Mouse (Mus musculus) layer of hippocampus, adult 6 months (tissue): ENCODE data around the gene 2610042L04Rik. TPM values are rescaled to one million over a fixed set of nuclear protein-coding genes. Genes with fewer than 3 reads are reported as not detected.

ENCODE experiments used
- long read RNA-seq, 2 experiments: library from polyadenylated mRNA; unstranded; transcript quantifications; one replicate each; pipeline ENCODE4 v2.0.0; 2019 to 2020
- polyA plus RNA-seq: library from polyadenylated mRNA; unstranded; fragments of <200 nt; fragmentation: Nextera tagmentation; gene quantifications from 2 replicates; pipeline ENCODE4 v1.2.3, GENCODE M21; 2021

2610042L04Rik gene
- 0.44 and 0.53 TPM in 2 replicates for polyA plus RNA-seq
- long read RNA-seq, experiment 1, partial matches to known transcripts, result 0 of 2 reads
- long read RNA-seq, experiment 1, other reads (novel, unspliced or antisense), result 0 of 2 reads
- long read RNA-seq, experiment 2, partial matches to known transcripts, result 0 of 2 reads
- long read RNA-seq, experiment 2, other reads (novel, unspliced or antisense), result 0 of 2 reads

DNA sequence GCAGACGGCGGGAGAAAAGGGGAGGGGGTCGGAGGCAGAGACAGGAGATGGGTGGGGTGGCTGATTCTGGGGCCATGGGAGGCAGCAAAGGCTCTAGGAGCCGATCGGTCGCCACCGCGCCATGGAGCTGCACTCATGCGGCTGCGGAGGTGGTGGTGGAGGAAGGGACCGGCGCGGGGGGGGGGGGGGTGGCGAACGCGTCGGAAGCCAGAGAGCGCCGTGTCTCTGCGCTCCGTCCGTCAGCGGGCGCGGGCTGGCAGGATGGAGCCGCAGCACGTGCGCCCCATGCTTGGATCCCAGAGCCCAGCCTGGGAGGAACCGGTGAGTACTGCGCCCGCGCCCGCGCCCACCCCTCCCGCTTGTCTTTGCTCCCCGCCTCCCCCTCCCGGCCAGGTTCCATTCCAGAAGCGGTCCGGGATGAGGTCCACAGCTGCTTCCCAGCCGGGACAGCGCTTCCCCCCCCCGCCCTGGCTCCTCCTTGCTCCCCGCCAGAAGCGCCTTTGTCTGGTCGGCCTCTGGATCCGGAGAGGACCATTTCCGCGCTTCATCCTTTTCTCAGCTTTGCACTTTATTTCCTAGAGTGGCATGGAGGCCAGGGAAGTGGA lies at the start of gene 2610042L04Rik:
2610042L04Rik (plus strand) TSS at position 288 of the 605 bp plus-strand sequence.

GRCm38 (mm10) chr14:4316983-4317382 lies 17.6 kb upstream of the 2610042L04Rik start, which contains the start of gene Gm3149:
Gene Gm3149 (plus strand): TSS chr14:4317283.

GRCm38 (mm10) chr14:4397226-4397625 lies 62.7 kb downstream of the 2610042L04Rik start, which contains the start of gene Gm3159:
Gene Gm3159 (plus strand): TSS chr14:4397526.

Other genes with a start within 250 kb of the 2610042L04Rik start
- gene Gm8108, start 224.2 kb upstream of the 2610042L04Rik start, polyA plus RNA-seq, result 0.30 TPM in 1 of 2 replicates, not detected in the other
- not detected in 2 replicates for gene Gm3127, start 169.7 kb upstream of the 2610042L04Rik start, polyA plus RNA-seq
- 1.5 TPM in 2 replicates for gene Gm2974, start 152.2 kb upstream of the 2610042L04Rik start, polyA plus RNA-seq
- gene Gm3138, start 85.1 kb upstream of the 2610042L04Rik start, polyA plus RNA-seq, result not detected in 2 replicates
- not detected in 2 replicates for gene Gm3149, start 17.5 kb upstream of the 2610042L04Rik start, polyA plus RNA-seq
- not detected in 2 replicates for gene Gm3159, start 62.8 kb downstream of the 2610042L04Rik start, polyA plus RNA-seq
- 0.25 and 0.33 TPM in 2 replicates for gene Gm3164, start 80.7 kb downstream of the 2610042L04Rik start, polyA plus RNA-seq
- gene Gm3173, start 96.2 kb downstream of the 2610042L04Rik start, polyA plus RNA-seq, result not detected in 2 replicates
- gene Gm3182, start 147.0 kb downstream of the 2610042L04Rik start, polyA plus RNA-seq, result not detected in 2 replicates
- gene Gm3047, start 220.6 kb downstream of the 2610042L04Rik start, polyA plus RNA-seq, result not detected in 2 replicates